Mouse (Mus musculus): ENCODE results near the gene Fut11. TPM values are rescaled to one million over a fixed set of nuclear protein-coding genes. Genes with fewer than 3 reads are reported as not detected.
A peak's percentile ranks its signal among the peaks of the same experiment; 100 is the strongest.
"Not testable (repeated sequence)": the region's sequence is repeated elsewhere in the genome, so short reads cannot be mapped to it uniquely, and the experiment has no call there.

The Fut11 gene
- polyA plus RNA-seq, 1 experiment from 2014 or later = 29.3 TPM

- Histone ChIP-seq H3K4me1 (replicated peaks) (peaks cover 66% of the 10 kb centered on the region), H3K4me2 (peak overlapping the region; percentile 67), H3K9me3 (no peaks in the 10 kb centered on the region), H3K4me3 (peak overlapping the region; percentile 77), H3K36me3 (peaks cover 18% of the 10 kb centered on the region), H3K9ac (peak overlapping the region; percentile 91), H3K27ac (peak overlapping the region; percentile 93), H3K27me3 (no peaks in the 10 kb centered on the region)
- ATAC-seq (ENCODE audit: low FRiP score) = peak; percentile 9
- 15% methylated on average over 15 of the region's 15 CpGs for WGBS
Measured at GRCm38 (mm10) chr14:20702096-20702740, 7.5 kb downstream of the Fut11 start.

GRCm38 (mm10) chr14:20702741-20703381 lies 8.1 kb downstream of the Fut11 start, which contains the start of gene Chchd1:
Chchd1 (plus strand) TSS chr14:20703006.
- H3K9ac ChIP-seq = peak within 1 kb of the TSS; percentile 91
- H3K9me3 ChIP-seq = no peaks in the 10 kb centered on the region
- peak; percentile 63 for ATAC-seq (ENCODE audit: low FRiP score)
- H3K27ac ChIP-seq = peak within 1 kb of the TSS; percentile 93
- no peaks in the 10 kb centered on the region for H3K27me3 ChIP-seq
- WGBS = under 1% methylated on average over 61 of the region's 61 CpGs
- peaks cover 18% of the 10 kb centered on the region for H3K36me3 ChIP-seq
- peak within 1 kb of the TSS; percentile 67 for H3K4me2 ChIP-seq
- H3K4me1 ChIP-seq (replicated peaks) = peaks cover 60% of the 10 kb centered on the region
- H3K4me3 ChIP-seq = peak within 1 kb of the TSS; percentile 77

GRCm38 (mm10) chr14:20703461-20703860 lies 8.7 kb downstream of the Fut11 start:
- peaks cover 56% of the 10 kb centered on the region for H3K4me1 ChIP-seq (replicated peaks)
- peak overlapping the region; percentile 67 for H3K4me2 ChIP-seq
- not testable (repeated sequence) for ATAC-seq (ENCODE audit: low FRiP score); H3K9me3 ChIP-seq; H3K27me3 ChIP-seq
- H3K9ac ChIP-seq = peak overlapping the region; percentile 91
- H3K36me3 ChIP-seq = peaks cover 18% of the 10 kb centered on the region
- H3K27ac ChIP-seq = peak overlapping the region; percentile 93
- peak overlapping the region; percentile 77 for H3K4me3 ChIP-seq
- WGBS = 10% methylated on average over 8 of the region's 8 CpGs

- peak; percentile 95 for ATAC-seq (ENCODE audit: low FRiP score)
- H3K4me2 ChIP-seq = peak within 1 kb of the TSS; percentile 88
- H3K27ac ChIP-seq = peak within 1 kb of the TSS; percentile 94
Measured at GRCm38 (mm10) chr14:20707201-20708190, 12.7 kb downstream of the Fut11 start, which contains the start of gene Zswim8. Zswim8 (plus strand) TSS chr14:20707552.

DNA sequence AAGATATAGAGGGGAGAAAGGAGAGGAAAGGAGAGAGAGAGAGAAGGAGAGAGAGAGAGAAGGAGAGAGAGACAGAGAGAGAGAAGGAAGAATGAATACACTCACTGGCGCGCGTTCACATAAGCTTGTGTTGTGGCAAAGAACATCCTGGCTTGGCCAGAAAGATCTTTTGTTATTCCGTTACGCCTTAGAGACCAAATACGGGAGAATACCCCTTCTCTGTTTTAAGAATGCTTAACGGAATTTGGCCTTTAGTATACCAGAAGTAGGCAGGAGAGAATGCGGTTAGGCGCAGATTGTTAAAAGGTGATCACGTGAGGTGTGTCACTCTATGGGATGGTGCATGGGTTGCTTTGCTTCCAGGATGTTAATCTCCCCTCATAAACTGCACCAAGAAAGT lies 13.5 kb downstream of the Fut11 start:
- no peak for ATAC-seq (ENCODE audit: low FRiP score)
- H3K27me3 ChIP-seq = no peaks in the 10 kb centered on the region
- H3K27ac ChIP-seq = peak overlapping the region; percentile 94
- H3K4me2 ChIP-seq = peak overlapping the region; percentile 88
- peak overlapping the region; percentile 93 for H3K4me3 ChIP-seq
- H3K36me3 ChIP-seq = peaks cover 47% of the 10 kb centered on the region
- H3K9ac ChIP-seq = peak overlapping the region; percentile 95
- no peaks in the 10 kb centered on the region for H3K9me3 ChIP-seq
- WGBS = 8% methylated on average over 10 of the region's 10 CpGs
- H3K4me1 ChIP-seq (replicated peaks) = peaks cover 36% of the 10 kb centered on the region

More at GRCm38 (mm10) chr14:20707201-20708190, 12.7 kb downstream of the Fut11 start, which contains the start of gene Zswim8:
- H3K9me3 ChIP-seq = no peaks in the 10 kb centered on the region
- under 1% methylated on average over 78 of the region's 80 CpGs for WGBS
- no peaks in the 10 kb centered on the region for H3K27me3 ChIP-seq
- H3K4me3 ChIP-seq = peak within 1 kb of the TSS; percentile 93
- H3K4me1 ChIP-seq (replicated peaks) = peaks cover 36% of the 10 kb centered on the region
- peaks cover 39% of the 10 kb centered on the region for H3K36me3 ChIP-seq
- peak within 1 kb of the TSS; percentile 95 for H3K9ac ChIP-seq

DNA sequence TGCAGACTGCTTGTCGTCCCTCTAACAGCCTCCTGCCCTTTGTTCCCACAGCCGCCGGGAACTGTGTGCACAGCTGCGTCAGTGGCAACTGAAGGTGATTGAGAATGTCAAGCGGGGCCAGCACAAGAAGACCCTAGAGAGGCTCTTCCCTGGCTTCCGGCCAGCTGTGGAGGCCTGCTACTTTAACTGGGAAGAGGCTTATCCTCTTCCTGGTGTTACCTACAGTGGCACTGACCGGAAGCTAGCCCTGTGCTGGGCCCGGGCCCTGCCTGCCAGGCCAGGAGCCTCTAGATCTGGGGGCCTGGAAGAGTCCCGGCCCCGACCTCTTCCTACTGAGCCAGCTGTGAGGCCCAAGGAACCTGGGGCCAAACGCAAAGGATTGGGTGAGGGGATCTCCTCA lies 19.1 kb downstream of the Fut11 start:
- no peak overlapping the region for H3K4me2 ChIP-seq
- no peak overlapping the region for H3K4me3 ChIP-seq
- H3K36me3 ChIP-seq = peaks cover 88% of the 10 kb centered on the region
- H3K27me3 ChIP-seq = no peaks in the 10 kb centered on the region
- no peak; the same call in 1 of the 2 replicates for ATAC-seq (ENCODE audit: low FRiP score)
- no peak overlapping the region for H3K27ac ChIP-seq
- WGBS = 78% methylated on average over 11 of the region's 11 CpGs
- no peaks in the 10 kb centered on the region for H3K9me3 ChIP-seq
- peaks cover 14% of the 10 kb centered on the region for H3K4me1 ChIP-seq (replicated peaks)
- H3K9ac ChIP-seq = no peak overlapping the region

DNA sequence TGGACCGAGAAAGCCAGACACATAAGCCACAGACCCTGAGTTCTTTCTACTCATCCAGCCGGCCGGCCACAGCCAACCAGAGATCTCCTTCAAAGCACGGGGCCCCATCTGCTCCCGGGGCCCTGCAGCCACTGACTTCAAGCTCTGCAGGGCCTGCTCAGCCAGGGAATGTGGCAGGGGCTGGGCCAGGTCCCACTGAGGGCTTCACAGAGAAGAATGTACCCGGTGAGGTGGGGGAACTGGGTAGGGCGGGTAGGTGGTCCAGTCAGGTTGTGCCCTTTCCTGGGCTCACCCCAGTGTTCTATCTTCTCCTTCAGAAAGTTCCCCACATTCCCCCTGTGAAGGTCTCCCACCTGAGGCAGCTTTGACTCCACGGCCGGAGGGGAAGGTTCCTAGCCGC lies 23.7 kb downstream of the Fut11 start:
- H3K4me3 ChIP-seq = no peak overlapping the region
- no peak overlapping the region for H3K4me2 ChIP-seq
- H3K27me3 ChIP-seq = no peaks in the 10 kb centered on the region
- ATAC-seq (ENCODE audit: low FRiP score) = no peak
- H3K9ac ChIP-seq = no peak overlapping the region
- H3K4me1 ChIP-seq (replicated peaks) = no peaks in the 10 kb centered on the region
- H3K27ac ChIP-seq = no peak overlapping the region
- H3K9me3 ChIP-seq = no peaks in the 10 kb centered on the region
- peaks cover 100% of the 10 kb centered on the region for H3K36me3 ChIP-seq
- 90% methylated on average over 10 of the region's 10 CpGs for WGBS

GRCm38 (mm10) chr14:20719767-20720166 lies 25.0 kb downstream of the Fut11 start:
- Histone ChIP-seq H3K4me3 (no peak overlapping the region), H3K27ac (no peak overlapping the region), H3K27me3 (no peaks in the 10 kb centered on the region), H3K36me3 (peaks cover 98% of the 10 kb centered on the region), H3K9me3 (no peaks in the 10 kb centered on the region), H3K4me1 (replicated peaks) (no peaks in the 10 kb centered on the region), H3K9ac (no peak overlapping the region), H3K4me2 (no peak overlapping the region)
- no peak for ATAC-seq (ENCODE audit: low FRiP score)
- 95% methylated on average over 12 of the region's 12 CpGs for WGBS

- ATAC-seq (ENCODE audit: low FRiP score) = no peak
- no peak overlapping the region for H3K27ac ChIP-seq
- H3K4me3 ChIP-seq = no peak overlapping the region
- peaks cover 98% of the 10 kb centered on the region for H3K36me3 ChIP-seq
- H3K9ac ChIP-seq = no peak overlapping the region
- no peaks in the 10 kb centered on the region for H3K4me1 ChIP-seq (replicated peaks)
- H3K4me2 ChIP-seq = no peak overlapping the region
- H3K9me3 ChIP-seq = no peaks in the 10 kb centered on the region
- no peaks in the 10 kb centered on the region for H3K27me3 ChIP-seq
- 87% methylated on average over 3 of the region's 4 CpGs for WGBS
Measured at GRCm38 (mm10) chr14:20721371-20721770, 26.6 kb downstream of the Fut11 start.

DNA sequence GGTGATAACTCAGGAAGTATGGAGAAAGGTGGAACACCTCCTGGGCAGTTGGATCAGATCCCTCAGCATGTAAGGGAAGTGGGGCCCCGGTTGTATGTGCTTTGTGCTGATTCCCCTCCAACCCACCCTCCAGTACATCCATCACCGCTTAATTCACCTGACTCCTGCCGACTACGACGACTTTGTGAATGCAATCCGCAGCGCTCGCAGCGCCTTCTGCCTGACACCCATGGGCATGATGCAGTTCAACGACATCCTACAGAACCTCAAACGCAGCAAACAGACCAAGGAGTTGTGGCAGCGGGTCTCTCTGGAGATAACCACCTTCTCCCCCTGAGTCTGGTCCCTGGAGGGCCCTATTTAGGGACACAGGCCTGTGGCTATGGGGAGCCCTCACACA lies 28.2 kb downstream of the Fut11 start:
- peaks cover 96% of the 10 kb centered on the region for H3K36me3 ChIP-seq
- WGBS = 89% methylated on average over 12 of the region's 12 CpGs
- no peaks in the 10 kb centered on the region for H3K4me1 ChIP-seq (replicated peaks)
- no peak overlapping the region for H3K4me3 ChIP-seq
- H3K27me3 ChIP-seq = no peaks in the 10 kb centered on the region
- no peak overlapping the region for H3K27ac ChIP-seq
- no peak overlapping the region for H3K9ac ChIP-seq
- no peak overlapping the region for H3K4me2 ChIP-seq
- H3K9me3 ChIP-seq = no peaks in the 10 kb centered on the region
- ATAC-seq (ENCODE audit: low FRiP score) = no peak

DNA sequence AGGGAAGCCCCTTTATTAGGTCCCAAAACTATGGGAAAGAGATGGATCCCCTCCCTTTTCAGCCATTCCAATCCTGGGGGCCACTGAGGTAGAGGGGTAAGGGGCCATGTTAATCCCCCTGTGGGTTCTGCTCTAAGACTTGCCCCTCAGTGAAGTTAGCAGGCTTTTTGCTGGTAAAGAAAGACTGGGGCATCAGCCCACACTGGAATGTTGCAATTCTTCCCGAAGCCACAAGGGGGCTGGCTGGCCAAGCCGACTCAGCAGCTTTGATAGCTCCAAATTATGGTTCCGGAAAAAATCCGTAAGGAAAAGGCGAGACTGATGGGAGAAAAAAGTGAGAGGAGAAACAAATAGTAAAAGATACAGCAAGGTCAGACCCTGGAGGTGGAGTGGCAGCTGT lies 29.3 kb downstream of the Fut11 start:
- no peaks in the 10 kb centered on the region for H3K4me1 ChIP-seq (replicated peaks)
- H3K9me3 ChIP-seq = no peaks in the 10 kb centered on the region
- ATAC-seq (ENCODE audit: low FRiP score) = 0 out of 2 replicates have a peak, but pooled peaks have one; percentile 14
- H3K27ac ChIP-seq = no peak overlapping the region
- no peak overlapping the region for H3K9ac ChIP-seq
- H3K4me3 ChIP-seq = no peak overlapping the region
- WGBS = 41% methylated on average over 5 of the region's 5 CpGs
- peaks cover 96% of the 10 kb centered on the region for H3K36me3 ChIP-seq
- no peaks in the 10 kb centered on the region for H3K27me3 ChIP-seq
- H3K4me2 ChIP-seq = no peak overlapping the region

Data from hindbrain, embryonic 13.5 days (tissue).